Mouse (Mus musculus) olfactory bulb, adult 2 months (tissue): Measurements from ENCODE around the gene Dusp12. TPM values are rescaled to one million over a fixed set of nuclear protein-coding genes. Genes with fewer than 3 reads are reported as not detected.

ENCODE experiments used
- H3K27ac ChIP-seq: fragments of 200-500 bp; 2 replicates; pipeline ENCODE4 v1.5.1; 2012; ENCODE audit warnings: low read depth, low read length; ENCODE audit not compliant: insufficient read depth
- H3K4me1 ChIP-seq: fragments of 200-500 bp; 2 replicates; pipeline ENCODE4 v1.6.1; 2012; ENCODE audit warnings: low read length; ENCODE audit not compliant: control insufficient read depth, insufficient read depth
- H3K4me3 ChIP-seq: fragments of 200-500 bp; 2 replicates; pipeline ENCODE4 v1.5.1; 2012; ENCODE audit warnings: mild to moderate bottlenecking, low read depth, low read length, moderate library complexity; ENCODE audit not compliant: insufficient read depth
- CTCF ChIP-seq: fragments of 200-500 bp; IDR thresholded peaks from 2 replicates; pipeline ENCODE4 v1.5.1; 2012; ENCODE audit warnings: low read depth, mild to moderate bottlenecking, low read length, moderate library complexity; ENCODE audit not compliant: insufficient read depth
- POLR2A ChIP-seq: fragments of 200-500 bp; IDR thresholded peaks from 2 replicates; pipeline ENCODE4 v1.6.1; 2012; ENCODE audit warnings: mild to moderate bottlenecking, low read depth, low read length, moderate library complexity; ENCODE audit not compliant: insufficient read depth
- WGBS: fragments of 180-500 bp; shearing (Covaris S2); methylation state at CpG from one replicate; pipeline ENCODE4 v1.1.7; 2018; 5-methylcytosine and 5-hydroxymethylcytosine counted together
- polyA plus RNA-seq: library from polyadenylated mRNA; stranded (reverse); fragments of >200 nt; gene quantifications from 2 replicates; pipeline ENCODE4 v1.2.4, GENCODE M21; 2012; ENCODE audit warnings: low replicate concordance; ENCODE audit not compliant: missing spikeins, insufficient read depth, insufficient read length

Gene Dusp12
- polyA plus RNA-seq, 1 experiment: not detected

DNA sequence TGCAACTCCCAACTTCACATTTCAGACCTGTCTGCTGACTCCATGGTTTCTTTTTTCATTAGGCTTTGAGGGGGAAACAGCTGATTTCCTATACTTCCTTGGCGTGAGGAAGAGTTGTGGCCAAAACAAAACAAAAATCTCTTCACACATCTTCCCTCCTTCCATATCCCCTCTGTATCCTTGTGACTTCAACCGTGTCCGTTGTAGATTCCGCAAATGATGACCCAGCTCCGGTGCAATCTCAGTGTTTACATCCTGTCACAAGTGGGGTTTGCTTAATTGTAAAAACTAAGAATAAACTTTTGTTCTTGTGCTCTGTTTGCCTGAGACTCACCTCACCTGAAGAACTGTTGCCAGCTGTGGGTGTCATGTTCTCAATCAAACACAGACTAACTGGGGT is 18.1 kb upstream of the Dusp12 start:
- no peak overlapping the region for H3K4me3 ChIP-seq
- 85% methylated on average over 5 of the region's 5 CpGs for WGBS
- TF ChIP-seq POLR2A: no peak
- TF ChIP-seq CTCF: no peak
- H3K4me1 ChIP-seq: peaks cover 14% of the 10 kb centered on the region
- H3K27ac ChIP-seq: no peak overlapping the region

- H3K4me1 ChIP-seq: no peaks in the 10 kb centered on the region
- TF ChIP-seq CTCF: no peak
- TF ChIP-seq POLR2A: no peak
- H3K27ac ChIP-seq: no peak overlapping the region
- 29% methylated on average over 10 of the region's 10 CpGs for WGBS
- no peak overlapping the region for H3K4me3 ChIP-seq
These were observed 16.3 kb upstream of the Dusp12 start for GRCm38 (mm10) chr1:170901536-170902238.

DNA sequence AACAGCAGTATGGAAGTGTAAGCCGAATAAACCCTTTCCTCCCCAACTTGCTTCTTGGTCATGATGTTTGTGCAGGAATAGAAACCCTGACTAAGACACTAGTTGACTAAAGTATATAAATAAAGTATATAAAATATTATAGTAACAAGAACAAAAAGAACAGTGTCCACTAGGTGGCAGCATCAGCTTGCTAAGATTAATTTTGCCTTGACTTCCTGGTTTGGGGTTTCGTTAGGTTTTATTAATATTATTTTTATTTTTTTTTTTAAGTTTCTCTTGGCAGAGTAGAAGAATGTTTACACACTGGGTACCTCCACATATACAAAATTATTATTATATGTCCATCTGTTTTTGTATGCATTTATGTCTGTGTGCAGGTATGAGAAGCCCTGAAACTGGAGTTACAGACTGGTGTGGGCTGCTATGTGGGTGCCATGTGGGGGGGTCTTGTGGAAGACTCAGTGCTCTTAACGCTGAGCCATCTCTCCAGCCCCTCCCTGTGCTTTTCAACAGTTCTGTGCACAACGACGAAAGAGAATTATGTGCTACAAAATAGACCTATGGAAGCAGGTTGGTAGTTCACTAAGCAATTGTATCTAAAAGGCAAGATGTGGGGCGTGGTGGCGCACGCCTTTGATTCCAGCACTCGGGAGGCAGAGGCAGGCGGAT is 15.6 kb upstream of the Dusp12 start:
- no peak for TF ChIP-seq CTCF
- no peak for TF ChIP-seq POLR2A
- no peak overlapping the region for H3K27ac ChIP-seq
- H3K4me1 ChIP-seq: no peaks in the 10 kb centered on the region
- 30% methylated on average over 10 of the region's 10 CpGs for WGBS
- no peak overlapping the region for H3K4me3 ChIP-seq

- WGBS: 81% methylated on average over 16 of the region's 16 CpGs
- no peak overlapping the region for H3K4me3 ChIP-seq
- no peak overlapping the region for H3K27ac ChIP-seq
- no peak for TF ChIP-seq CTCF
- TF ChIP-seq POLR2A: no peak
- H3K4me1 ChIP-seq: no peaks in the 10 kb centered on the region
These were observed 13.2 kb upstream of the Dusp12 start for GRCm38 (mm10) chr1:170898413-170899075.

DNA sequence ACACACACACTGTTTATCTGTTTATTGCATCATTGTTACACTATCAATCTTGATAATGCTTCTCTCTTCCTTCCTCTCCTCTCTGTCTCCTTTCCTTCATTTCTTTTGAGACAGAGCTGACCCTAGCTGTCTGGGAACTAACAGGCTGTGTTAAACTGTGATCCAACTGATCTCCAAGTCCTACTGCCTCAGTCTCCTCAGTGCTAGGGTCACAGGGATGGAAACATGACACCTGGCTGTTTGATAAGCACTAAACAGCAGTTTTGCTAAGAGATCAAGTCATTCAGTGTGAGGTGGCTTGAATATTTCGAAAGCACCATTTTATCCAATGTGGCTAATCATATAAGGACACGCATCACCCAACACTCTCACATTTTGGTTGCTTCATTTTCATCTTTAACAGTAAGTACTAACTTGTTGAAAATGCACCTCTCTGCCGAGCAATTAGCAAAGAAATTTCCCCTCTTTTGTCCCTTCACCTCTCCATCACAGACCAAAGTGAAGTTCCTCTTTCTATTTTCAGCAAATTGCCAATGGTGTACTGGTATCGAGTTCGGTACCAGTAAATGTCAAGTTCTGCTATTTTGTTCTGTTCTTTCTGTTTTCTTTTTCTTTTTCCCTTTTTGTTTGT is 11.4 kb upstream of the Dusp12 start:
- Histone ChIP-seq H3K4me3 (no peak overlapping the region), H3K4me1 (no peaks in the 10 kb centered on the region), H3K27ac (no peak overlapping the region)
- no peak for TF ChIP-seq POLR2A
- no peak for TF ChIP-seq CTCF
- 82% methylated on average over 5 of the region's 5 CpGs for WGBS

GRCm38 (mm10) chr1:170894603-170895602 is 9.6 kb upstream of the Dusp12 start:
- Histone ChIP-seq H3K27ac (no peak overlapping the region), H3K4me3 (no peak overlapping the region), H3K4me1 (no peaks in the 10 kb centered on the region)
- 65% methylated on average over 9 of the region's 9 CpGs for WGBS
- no peak for TF ChIP-seq POLR2A
- no peak for TF ChIP-seq CTCF

DNA sequence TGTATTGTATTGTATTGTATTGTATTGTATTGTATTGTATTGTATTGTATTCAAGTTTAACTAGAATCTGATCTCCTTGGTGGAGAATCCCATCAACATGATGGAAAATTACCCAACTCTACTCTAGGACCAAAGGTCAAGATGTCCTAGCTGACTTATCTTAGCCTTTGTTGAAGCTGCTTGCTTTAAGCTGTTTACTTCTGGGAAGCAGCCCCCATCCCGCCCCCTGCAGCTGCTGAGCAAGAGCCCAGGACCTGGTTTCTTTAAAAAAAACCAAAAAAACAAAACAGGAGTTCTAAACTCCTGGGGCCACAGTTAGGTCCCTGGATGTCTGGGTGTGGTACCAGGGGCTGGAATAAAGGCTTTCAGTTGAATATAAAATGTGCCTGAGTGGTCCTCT is 6.9 kb upstream of the Dusp12 start:
- WGBS: 69% methylated on average over 1 of the region's 1 CpGs
- Histone ChIP-seq H3K27ac (no peak overlapping the region), H3K4me3 (no peak overlapping the region), H3K4me1 (no peaks in the 10 kb centered on the region)
- TF ChIP-seq POLR2A (no peak), CTCF (no peak)

DNA sequence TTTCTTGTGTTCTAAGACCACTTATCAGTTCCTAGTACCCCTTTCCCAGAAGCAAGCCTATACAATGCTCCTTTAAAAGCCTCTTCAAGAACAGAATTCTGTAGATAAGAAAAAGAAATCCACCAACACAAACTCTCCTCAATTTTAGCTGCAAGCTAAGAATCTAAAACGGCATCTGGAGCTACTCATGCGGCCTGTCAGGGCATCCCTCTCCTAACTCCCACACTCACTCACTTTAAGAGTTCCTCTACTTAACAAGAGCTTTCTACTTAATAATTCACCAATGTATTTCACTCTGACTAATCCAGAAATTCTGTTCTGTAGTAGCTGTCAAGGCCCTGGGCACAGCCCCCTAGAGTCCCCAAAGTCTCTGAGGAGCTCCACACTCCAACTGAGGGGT is 6.3 kb upstream of the Dusp12 start:
- H3K4me3 ChIP-seq: no peak overlapping the region
- WGBS: 54% methylated on average over 2 of the region's 2 CpGs
- H3K27ac ChIP-seq: no peak overlapping the region
- H3K4me1 ChIP-seq: no peaks in the 10 kb centered on the region
- no peak for TF ChIP-seq POLR2A
